Mouse (Mus musculus) neural tube, embryonic 12.5 days (tissue): ENCODE results near the gene Ttll4. TPM values are rescaled to one million over a fixed set of nuclear protein-coding genes. Genes with fewer than 3 reads are reported as not detected.

Experiments
- ATAC-seq: fragments of 200-750 bp; cut with Nextera tagmentation; 2 replicates; pipeline ENCODE4 v1.8.0; 2017; ENCODE audit warnings: low read depth, mild to moderate bottlenecking, moderate TSS enrichment, moderate library complexity; ENCODE audit not compliant: low FRiP score
- H3K27ac ChIP-seq: fragments of 300-500 bp; sonication (generic); 2 replicates; pipeline ENCODE4 v1.5.1; 2016
- H3K27me3 ChIP-seq: fragments of 300-500 bp; sonication (generic); replicated peaks from 2 replicates; pipeline ENCODE4 v1.6.1; 2016; ENCODE audit warnings: mild to moderate bottlenecking
- H3K36me3 ChIP-seq: fragments of 300-500 bp; sonication (generic); 2 replicates; pipeline ENCODE4 v1.6.1; 2016; ENCODE audit warnings: mild to moderate bottlenecking
- H3K4me1 ChIP-seq: fragments of 300-500 bp; sonication (generic); 2 replicates; pipeline ENCODE4 v1.6.1; 2016
- H3K4me2 ChIP-seq: fragments of 300-500 bp; sonication (generic); replicated peaks from 2 replicates; pipeline ENCODE4 v1.6.1; 2016; ENCODE audit warnings: mild to moderate bottlenecking
- H3K4me3 ChIP-seq: fragments of 300-500 bp; sonication (generic); 2 replicates; pipeline ENCODE4 v1.5.1; 2016
- H3K9ac ChIP-seq: fragments of 300-500 bp; sonication (generic); 2 replicates; pipeline ENCODE4 v1.6.1; 2016; ENCODE audit warnings: mild to moderate bottlenecking
- H3K9me3 ChIP-seq: fragments of 300-500 bp; sonication (generic); 2 replicates; pipeline ENCODE4 v1.6.1; 2016; ENCODE audit warnings: mild to moderate bottlenecking
- WGBS: fragments of 180-500 bp; shearing (Covaris S2); methylation state at CpG from one replicate; pipeline ENCODE4 v1.1.7; 2016; 5-methylcytosine and 5-hydroxymethylcytosine counted together
- polyA plus RNA-seq: library from polyadenylated mRNA; unstranded; fragments of >200 nt; fragmentation: Nextera tagmentation; extraction: Ambion mirVana; gene quantifications from 2 replicates; pipeline ENCODE4 v1.2.1, GENCODE M21; 2016

Gene Ttll4
- polyA plus RNA-seq, 1 experiment from 2014 or later: 28.5 TPM

- 4% methylated on average over 35 of the region's 35 CpGs for WGBS
- Histone ChIP-seq H3K9ac (peak within 1 kb of the TSS; percentile 64), H3K4me1 (peaks cover 11% of the 10 kb centered on the region; the same call in 1 of the 2 replicates), H3K4me2 (peak within 1 kb of the TSS; percentile 90), H3K9me3 (no peaks in the 10 kb centered on the region), H3K27me3 (0 out of 2 replicates have a peak, but pooled peaks cover 3% of the 10 kb centered on the region), H3K4me3 (peak within 1 kb of the TSS; percentile 48), H3K27ac (no peak within 1 kb of the TSS), H3K36me3 (no peaks in the 10 kb centered on the region)
- ATAC-seq: 0 out of 2 replicates have a peak, but pooled peaks have one; percentile 21
These were observed 51.7 kb downstream of the Ttll4 start, which contains the start of gene Cyp27a1 for GRCm38 (mm10) chr1:74713099-74713858. Gene Cyp27a1 (plus strand): TSS chr1:74713574.

GRCm38 (mm10) chr1:74713859-74714730 is 52.5 kb downstream of the Ttll4 start:
- ATAC-seq: no peak

GRCm38 (mm10) chr1:74714967-74715366 is 53.4 kb downstream of the Ttll4 start:
- Histone ChIP-seq H3K4me2 (no peak overlapping the region), H3K36me3 (no peaks in the 10 kb centered on the region), H3K27ac (no peak overlapping the region), H3K4me1 (peaks cover 11% of the 10 kb centered on the region; the same call in 1 of the 2 replicates), H3K9me3 (no peaks in the 10 kb centered on the region), H3K27me3 (0 out of 2 replicates have a peak, but pooled peaks cover 3% of the 10 kb centered on the region), H3K9ac (no peak overlapping the region), H3K4me3 (no peak overlapping the region)
- ATAC-seq: no peak
- 68% methylated on average over 2 of the region's 2 CpGs for whole genome bisulfite sequencing

More at GRCm38 (mm10) chr1:74713859-74714730, 52.5 kb downstream of the Ttll4 start:
- WGBS: 25% methylated on average over 12 of the region's 12 CpGs
- H3K27me3 ChIP-seq: 0 out of 2 replicates have a peak, but pooled peaks cover 3% of the 10 kb centered on the region
- H3K36me3 ChIP-seq: no peaks in the 10 kb centered on the region
- no peak overlapping the region for H3K27ac ChIP-seq
- H3K4me2 ChIP-seq: peak overlapping the region; percentile 90
- H3K9me3 ChIP-seq: no peaks in the 10 kb centered on the region
- H3K4me3 ChIP-seq: peak overlapping the region; percentile 48
- H3K9ac ChIP-seq: peak overlapping the region; percentile 64
- H3K4me1 ChIP-seq: peaks cover 11% of the 10 kb centered on the region; the same call in 1 of the 2 replicates

GRCm38 (mm10) chr1:74715468-74715867 is 53.9 kb downstream of the Ttll4 start:
- H3K27me3 ChIP-seq: 0 out of 2 replicates have a peak, but pooled peaks cover 3% of the 10 kb centered on the region
- peaks cover 11% of the 10 kb centered on the region; the same call in 1 of the 2 replicates for H3K4me1 ChIP-seq
- H3K27ac ChIP-seq: no peak overlapping the region
- no peaks in the 10 kb centered on the region for H3K9me3 ChIP-seq
- no peak for ATAC-seq
- 79% methylated on average over 5 of the region's 5 CpGs for WGBS
- no peak overlapping the region for H3K4me3 ChIP-seq
- no peak overlapping the region for H3K4me2 ChIP-seq
- H3K36me3 ChIP-seq: no peaks in the 10 kb centered on the region
- H3K9ac ChIP-seq: no peak overlapping the region

GRCm38 (mm10) chr1:74715886-74716285 is 54.3 kb downstream of the Ttll4 start:
- no peaks in the 10 kb centered on the region for H3K9me3 ChIP-seq
- no peak overlapping the region for H3K27ac ChIP-seq
- H3K4me3 ChIP-seq: no peak overlapping the region
- 87% methylated on average over 6 of the region's 6 CpGs for WGBS
- H3K36me3 ChIP-seq: no peaks in the 10 kb centered on the region
- no peak overlapping the region for H3K9ac ChIP-seq
- ATAC-seq: no peak
- H3K4me1 ChIP-seq: peaks cover 11% of the 10 kb centered on the region; the same call in 1 of the 2 replicates
- H3K4me2 ChIP-seq: no peak overlapping the region
- 0 out of 2 replicates have a peak, but pooled peaks cover 3% of the 10 kb centered on the region for H3K27me3 ChIP-seq

- peaks cover 8% of the 10 kb centered on the region; the same call in 1 of the 2 replicates for H3K4me1 ChIP-seq
These were observed 56.6 kb downstream of the Ttll4 start for GRCm38 (mm10) chr1:74718113-74718512.

GRCm38 (mm10) chr1:74719281-74719680 is 57.7 kb downstream of the Ttll4 start:
- H3K27me3 ChIP-seq: no peaks in the 10 kb centered on the region
- H3K36me3 ChIP-seq: no peaks in the 10 kb centered on the region
- no peak overlapping the region for H3K4me2 ChIP-seq
- no peak overlapping the region for H3K4me3 ChIP-seq
- ATAC-seq: no peak
- H3K9ac ChIP-seq: no peak overlapping the region
- WGBS: 76% methylated on average over 3 of the region's 3 CpGs
- H3K4me1 ChIP-seq: no peaks in the 10 kb centered on the region
- H3K27ac ChIP-seq: no peak overlapping the region
- H3K9me3 ChIP-seq: no peaks in the 10 kb centered on the region

More at GRCm38 (mm10) chr1:74718113-74718512, 56.6 kb downstream of the Ttll4 start:
- WGBS: 86% methylated on average over 8 of the region's 8 CpGs
- Histone ChIP-seq H3K9me3 (no peaks in the 10 kb centered on the region), H3K27ac (no peak overlapping the region), H3K9ac (no peak overlapping the region), H3K27me3 (0 out of 2 replicates have a peak, but pooled peaks cover 3% of the 10 kb centered on the region), H3K4me2 (no peak overlapping the region), H3K4me3 (no peak overlapping the region), H3K36me3 (no peaks in the 10 kb centered on the region)
- no peak for ATAC-seq

- no peak overlapping the region for H3K4me3 ChIP-seq
- no peaks in the 10 kb centered on the region for H3K9me3 ChIP-seq
- no peaks in the 10 kb centered on the region for H3K27me3 ChIP-seq
- no peak overlapping the region for H3K9ac ChIP-seq
- WGBS: 82% methylated on average over 6 of the region's 6 CpGs
- no peak overlapping the region for H3K27ac ChIP-seq
- no peak for ATAC-seq
- no peaks in the 10 kb centered on the region for H3K36me3 ChIP-seq
- no peak overlapping the region for H3K4me2 ChIP-seq
- no peaks in the 10 kb centered on the region for H3K4me1 ChIP-seq
These were observed 60.1 kb downstream of the Ttll4 start for GRCm38 (mm10) chr1:74721657-74722056.

- WGBS: 76% methylated on average over 2 of the region's 2 CpGs
- no peaks in the 10 kb centered on the region for H3K9me3 ChIP-seq
- H3K27ac ChIP-seq: no peak overlapping the region
- H3K4me1 ChIP-seq: no peaks in the 10 kb centered on the region
- no peak overlapping the region for H3K9ac ChIP-seq
- no peaks in the 10 kb centered on the region for H3K36me3 ChIP-seq
- no peak overlapping the region for H3K4me3 ChIP-seq
- ATAC-seq: no peak
- H3K4me2 ChIP-seq: no peak overlapping the region
- H3K27me3 ChIP-seq: no peaks in the 10 kb centered on the region
These were observed 62.2 kb downstream of the Ttll4 start for GRCm38 (mm10) chr1:74723748-74724147.

- no peak for ATAC-seq
- H3K4me2 ChIP-seq: no peak overlapping the region
- H3K27ac ChIP-seq: no peak overlapping the region
- H3K36me3 ChIP-seq: no peaks in the 10 kb centered on the region
- H3K4me1 ChIP-seq: no peaks in the 10 kb centered on the region
- H3K27me3 ChIP-seq: no peaks in the 10 kb centered on the region
- H3K4me3 ChIP-seq: no peak overlapping the region
- 80% methylated on average over 5 of the region's 5 CpGs for WGBS
- H3K9ac ChIP-seq: no peak overlapping the region
- no peaks in the 10 kb centered on the region for H3K9me3 ChIP-seq
These were observed 64.6 kb downstream of the Ttll4 start for GRCm38 (mm10) chr1:74726114-74726513.

GRCm38 (mm10) chr1:74726674-74727073 is 65.1 kb downstream of the Ttll4 start:
- ATAC-seq: no peak

GRCm38 (mm10) chr1:74728446-74728845 is 66.9 kb downstream of the Ttll4 start:
- Histone ChIP-seq H3K4me3 (no peak overlapping the region), H3K4me2 (no peak overlapping the region), H3K9me3 (no peaks in the 10 kb centered on the region), H3K27ac (no peak overlapping the region), H3K36me3 (no peaks in the 10 kb centered on the region), H3K9ac (no peak overlapping the region), H3K4me1 (no peaks in the 10 kb centered on the region), H3K27me3 (no peaks in the 10 kb centered on the region)
- no peak for ATAC-seq
- 81% methylated on average over 8 of the region's 8 CpGs for WGBS

More at GRCm38 (mm10) chr1:74726674-74727073, 65.1 kb downstream of the Ttll4 start:
- H3K27me3 ChIP-seq: no peaks in the 10 kb centered on the region
- H3K36me3 ChIP-seq: no peaks in the 10 kb centered on the region
- H3K4me3 ChIP-seq: no peak overlapping the region
- no peaks in the 10 kb centered on the region for H3K9me3 ChIP-seq
- H3K4me2 ChIP-seq: no peak overlapping the region
- H3K27ac ChIP-seq: no peak overlapping the region
- 84% methylated on average over 5 of the region's 5 CpGs for WGBS
- no peaks in the 10 kb centered on the region for H3K4me1 ChIP-seq
- no peak overlapping the region for H3K9ac ChIP-seq
